Comparison of ENCODE assay signal across 10 mouse cellular contexts in genomic region chr7:18746189-18746860, GRCm38 (mm10). TPM values are rescaled to one million over a fixed set of nuclear protein-coding genes. Genes with fewer than 3 reads are reported as not detected.
DNase-seq lines count a peak whose midpoint lies in the region; ATAC-seq lines count a peak whose summit lies in the region.
"Had no signal": no experiment of that assay in that cellular context is flagged by ENCODE, and none has a peak within 500 bp of the region (broad histone marks: within the 10 kb centered on the region; RNA-seq: fewer than 3 reads in every experiment).

No protein-coding gene starts in this region.

- H3K4me1 ChIP-seq in kidney, embryonic 14.5 days (ENCODE audit: control insufficient read depth, insufficient read depth, low read length) = no peaks in the 10 kb centered on the region
- H3K4me1 ChIP-seq in embryonic facial prominence, embryonic 15.5 days = no peaks in the 10 kb centered on the region
- H3K4me1 ChIP-seq in intestine, embryonic 14.5 days (replicated peaks; ENCODE audit: control insufficient read depth, insufficient read depth, low read length) = no peaks in the 10 kb centered on the region

- no peak for ATAC-seq in kidney, embryonic 14.5 days (ENCODE audit: low FRiP score, low TSS enrichment)
- no peak for ATAC-seq in embryonic facial prominence, embryonic 15.5 days (ENCODE audit: insufficient number of reproducible peaks, low FRiP score, low TSS enrichment, low read depth)
- ATAC-seq in intestine, embryonic 14.5 days (replicated peaks; ENCODE audit: low FRiP score, low TSS enrichment, low read depth) = no peak; the same call in 1 of the 2 replicates
- ATAC-seq: Patski had no signal

- peak overlapping the region; percentile 24 for H3K4me2 ChIP-seq in kidney, embryonic 14.5 days (replicated peaks; ENCODE audit: low read depth, low read length)
- H3K4me2 ChIP-seq in embryonic facial prominence, embryonic 15.5 days (replicated peaks) = peak overlapping the region; percentile 30
- peak overlapping the region; percentile 33; the same call in 1 of the 2 replicates for H3K4me2 ChIP-seq in intestine, embryonic 14.5 days (ENCODE audit: low read length)

- no peak overlapping the region for H3K9ac ChIP-seq in kidney, embryonic 14.5 days (ENCODE audit: low read depth, low read length)
- H3K9ac ChIP-seq in embryonic facial prominence, embryonic 15.5 days = no peak overlapping the region
- no peak overlapping the region for H3K9ac ChIP-seq in intestine, embryonic 14.5 days (ENCODE audit: low read length)

- peak overlapping the region; percentile 14 for H3K4me3 ChIP-seq in kidney, embryonic 14.5 days (ENCODE audit: low read length)
- H3K4me3 ChIP-seq in embryonic facial prominence, embryonic 15.5 days (replicated peaks) = peak overlapping the region; percentile 18
- no peak overlapping the region for H3K4me3 ChIP-seq in intestine, embryonic 14.5 days (ENCODE audit: low read depth, low read length)

- no peak for DNase-seq in kidney, adult 8-10 months
- peak; percentile 38 for DNase-seq in intestine, embryonic 14.5 days (ENCODE audit: low spot score)
- DNase-seq in lung, postnatal 10 days = peak; percentile 7
- DNase-seq in ovary, postnatal 36 days (ENCODE audit: low spot score) = no peak
- no peak for DNase-seq in testis, postnatal 14 days (ENCODE audit: low spot score)
- DNase-seq in layer of hippocampus, adult 8-10 months (ENCODE audit: low spot score in 2 of 2) = no peak

- 0 out of 2 replicates have a peak, but pooled peaks cover 2% of the 10 kb centered on the region for H3K9me3 ChIP-seq in kidney, embryonic 14.5 days (ENCODE audit: control insufficient read depth, low read length)
- H3K9me3 ChIP-seq in embryonic facial prominence, embryonic 15.5 days (replicated peaks) = no peaks in the 10 kb centered on the region
- no peaks in the 10 kb centered on the region for H3K9me3 ChIP-seq in intestine, embryonic 14.5 days (ENCODE audit: control insufficient read depth, low read length)

- no peak overlapping the region for H3K27ac ChIP-seq in kidney, embryonic 14.5 days (ENCODE audit: low read depth, low read length)
- H3K27ac ChIP-seq in embryonic facial prominence, embryonic 15.5 days (replicated peaks) = no peak overlapping the region; the same call in 1 of the 2 replicates
- H3K27ac ChIP-seq in intestine, embryonic 14.5 days (ENCODE audit: low read depth) = no peak overlapping the region

- H3K36me3 ChIP-seq in kidney, embryonic 14.5 days (ENCODE audit: control insufficient read depth, insufficient read depth, low read length) = no peaks in the 10 kb centered on the region
- H3K36me3 ChIP-seq in embryonic facial prominence, embryonic 15.5 days = no peaks in the 10 kb centered on the region
- H3K36me3 ChIP-seq in intestine, embryonic 14.5 days (ENCODE audit: control insufficient read depth, insufficient read depth, low read length) = no peaks in the 10 kb centered on the region

- peaks cover 21% of the 10 kb centered on the region for H3K27me3 ChIP-seq in kidney, embryonic 14.5 days (ENCODE audit: control insufficient read depth, insufficient read depth, low read length)
- H3K27me3 ChIP-seq in embryonic facial prominence, embryonic 15.5 days = peaks cover 20% of the 10 kb centered on the region
- H3K27me3 ChIP-seq in intestine, embryonic 14.5 days (replicated peaks; ENCODE audit: control insufficient read depth, insufficient read depth, low read length) = peaks cover 13% of the 10 kb centered on the region; the same call in 1 of the 2 replicates

- 11% methylated on average over 20 of the region's 20 CpGs for WGBS in kidney, embryonic 14.5 days
- 10% methylated on average over 20 of the region's 20 CpGs for WGBS in embryonic facial prominence, embryonic 15.5 days
- WGBS in intestine, embryonic 14.5 days = 12% methylated on average over 20 of the region's 20 CpGs

RNA-seq across cellular contexts. Expression of gene Psg22, which starts 28.4 kb away (rescaled TPM):
- polyA plus RNA-seq in kidney, embryonic 14.5 days (2014; fragmentation: Nextera tagmentation; extraction: Ambion mirVana) = not detected in 2 replicates
- polyA plus RNA-seq in embryonic facial prominence, embryonic 15.5 days (2015; fragmentation: Nextera tagmentation; extraction: Ambion mirVana) = not detected in 2 replicates
- not detected in 2 replicates for polyA plus RNA-seq in intestine, embryonic 14.5 days (2014; fragmentation: Nextera tagmentation; extraction: Ambion mirVana)
- not detected for total RNA-seq in layer of hippocampus, adult 8-10 months (2022)
- polyA plus RNA-seq: large intestine, adult 2 months; Patski had no signal

RNA-seq across cellular contexts. Expression of gene Psg19, which starts 52.0 kb away (rescaled TPM):
- not detected in 2 replicates for polyA plus RNA-seq in kidney, embryonic 14.5 days (2014; fragmentation: Nextera tagmentation; extraction: Ambion mirVana)
- polyA plus RNA-seq in embryonic facial prominence, embryonic 15.5 days (2015; fragmentation: Nextera tagmentation; extraction: Ambion mirVana) = not detected in 2 replicates
- polyA plus RNA-seq in intestine, embryonic 14.5 days (2014; fragmentation: Nextera tagmentation; extraction: Ambion mirVana) = not detected in 2 replicates
- total RNA-seq in layer of hippocampus, adult 8-10 months (2022) = not detected
- polyA plus RNA-seq: large intestine, adult 2 months; Patski had no signal

Comparison
In these comparisons a context has a peak if more than half of its experiments do, and no peak if none do; other contexts are left out.
1. DNase-seq: peak in intestine, embryonic 14.5 days (single experiment) and lung, postnatal 10 days (single experiment); none in kidney, adult 8-10 months (0 of 2), ovary, postnatal 36 days (single experiment), testis, postnatal 14 days (single experiment) and layer of hippocampus, adult 8-10 months (0 of 2).
2. Peak in every context shown above with its lines, with median percentiles within 50 percentile points of each other: H3K4me2 ChIP-seq.